Mouse (Mus musculus) inflammation-experienced regulatory T-cells, adult 6 months (primary cell): Measurements from ENCODE around the gene Jund. TPM values are rescaled to one million over a fixed set of nuclear protein-coding genes. Genes with fewer than 3 reads are reported as not detected.

Experiments used
- ATAC-seq: one replicate; pipeline ENCODE4 v1.8.0; 2017
- polyA plus RNA-seq, 3 experiments: library from polyadenylated mRNA; unstranded; fragments of 100-300 nt; shearing (Covaris generic); gene quantifications; one replicate each; pipeline ENCODE4 v1.2.1; 2017

Gene Jund
- polyA plus RNA-seq, 3 experiments from 2014 or later: 13.9 to 23.2 (median 16.6) TPM

DNA sequence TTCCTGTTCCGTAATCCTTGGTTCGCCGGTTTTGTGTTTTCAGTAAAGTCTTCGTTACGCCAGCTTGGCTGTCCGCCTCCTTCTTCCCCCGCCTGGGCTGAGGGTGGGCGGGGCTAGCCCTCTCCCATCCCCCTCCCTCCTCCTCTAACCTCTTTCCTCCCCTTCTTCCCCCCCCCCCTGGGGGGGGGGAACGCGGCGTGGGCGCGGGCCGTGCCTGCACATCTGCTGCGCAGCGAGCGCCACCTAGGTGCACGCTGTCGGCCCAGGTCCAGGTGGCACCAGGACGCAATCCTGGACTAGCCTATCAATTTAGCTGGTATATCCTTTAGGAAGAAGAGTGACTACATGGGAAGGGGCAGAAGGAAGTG is 1.8 kb downstream of the Jund start:
- peak; percentile 8 for ATAC-seq

GRCm38 (mm10) chr8:70701048-70701981 is 2.6 kb downstream of the Jund start:
- no peak for ATAC-seq

DNA sequence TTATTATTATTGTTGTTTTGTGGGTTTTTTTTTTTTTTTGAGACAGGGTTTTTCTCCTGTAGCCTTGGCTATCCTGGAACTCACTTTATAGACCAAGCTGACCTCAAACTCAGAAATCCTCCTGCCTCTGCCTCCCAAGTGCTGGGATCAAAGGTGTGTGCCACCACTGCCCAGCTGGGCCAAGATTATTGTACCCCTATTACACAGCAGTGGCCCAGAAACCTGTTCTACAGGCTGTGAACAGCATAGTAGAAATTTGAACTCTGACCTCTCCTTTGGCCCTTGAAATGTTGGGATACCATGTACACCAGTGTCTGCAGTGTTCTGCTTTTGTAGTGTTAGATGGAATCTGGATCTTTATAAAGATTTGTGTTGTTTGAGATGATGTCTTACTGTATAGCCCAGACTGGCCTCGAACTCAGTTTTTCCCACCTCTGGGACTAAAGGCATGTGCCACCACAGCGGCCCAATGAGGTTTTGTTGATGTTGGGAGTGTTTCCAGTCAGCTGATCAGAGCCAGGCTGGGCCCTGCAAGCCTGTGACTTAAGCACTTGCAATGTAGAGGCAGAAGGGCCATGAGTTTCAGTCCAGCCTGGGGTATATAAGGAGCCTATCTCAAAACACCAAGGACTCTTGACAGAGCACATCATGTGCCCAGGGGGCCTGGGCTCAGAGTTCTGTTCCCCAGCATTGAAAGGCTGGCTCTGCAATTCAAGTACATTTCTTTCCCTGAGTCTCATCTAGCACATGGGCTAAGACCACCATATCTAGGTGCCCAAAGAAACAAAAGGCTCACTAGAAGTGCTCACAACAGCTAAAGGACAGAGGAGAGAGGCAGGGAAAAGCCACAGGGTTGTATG is 3.5 kb downstream of the Jund start:
- ATAC-seq: no peak

DNA sequence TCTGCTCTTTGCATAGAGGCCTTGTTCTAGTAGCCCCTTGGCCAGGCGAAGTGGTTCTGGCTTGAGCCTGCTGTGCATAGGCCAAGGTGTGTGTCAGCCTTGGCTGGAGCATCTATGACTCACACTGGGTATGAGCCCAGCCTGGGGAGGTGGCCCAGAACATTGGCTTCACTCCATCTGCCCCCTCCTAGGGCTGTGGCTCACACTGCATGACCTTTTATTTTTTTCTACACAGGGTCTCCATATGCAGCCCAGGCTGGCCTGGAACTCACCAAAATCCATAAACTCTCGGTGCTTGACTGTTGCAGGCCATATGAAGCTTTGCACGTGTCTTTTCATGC is 4.1 kb downstream of the Jund start:
- ATAC-seq: no peak

DNA sequence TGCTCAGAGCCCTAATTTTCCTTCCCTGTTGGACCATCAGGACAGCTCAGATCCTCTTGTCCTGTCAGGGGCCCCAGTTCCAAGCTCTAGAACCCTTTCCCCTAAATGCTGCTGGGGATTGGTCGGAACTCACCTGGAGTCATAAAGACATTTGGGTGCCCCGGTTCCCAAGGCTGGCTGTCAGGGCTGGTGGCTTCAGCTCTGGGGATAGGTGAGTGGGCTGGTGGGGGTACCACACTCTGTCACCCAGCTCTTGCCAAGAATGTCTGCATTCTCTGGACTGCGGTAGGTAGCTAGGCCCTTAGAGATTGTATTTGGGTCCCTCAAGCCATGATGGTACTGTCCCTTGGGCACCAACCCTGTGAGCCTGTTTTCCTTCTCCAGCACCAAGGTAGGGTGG is 4.5 kb downstream of the Jund start, which contains the start of gene Iqcn:
Gene Iqcn, plus strand, starts transcription at position 171 of the 400 bp plus-strand sequence.
- no peak for ATAC-seq

DNA sequence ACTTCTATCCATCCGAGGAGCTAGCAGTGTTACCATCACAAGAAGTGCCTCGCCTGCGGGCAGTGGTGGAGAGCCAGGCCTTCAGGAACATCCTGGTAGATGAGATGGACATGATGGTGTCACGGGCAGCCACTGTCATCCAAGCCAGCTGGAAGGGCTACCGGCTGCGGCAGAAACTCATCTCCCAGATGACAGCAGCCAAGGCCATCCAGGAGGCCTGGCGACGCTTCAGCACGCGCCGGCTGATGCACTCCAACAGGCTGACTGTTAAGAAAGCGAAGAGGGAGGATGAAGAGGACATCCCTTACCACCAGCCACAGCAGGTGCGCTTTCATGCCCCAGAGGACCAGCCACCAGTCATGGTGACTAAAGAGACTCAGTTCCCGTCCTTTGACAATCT is 9.5 kb downstream of the Jund start:
- ATAC-seq: no peak

DNA sequence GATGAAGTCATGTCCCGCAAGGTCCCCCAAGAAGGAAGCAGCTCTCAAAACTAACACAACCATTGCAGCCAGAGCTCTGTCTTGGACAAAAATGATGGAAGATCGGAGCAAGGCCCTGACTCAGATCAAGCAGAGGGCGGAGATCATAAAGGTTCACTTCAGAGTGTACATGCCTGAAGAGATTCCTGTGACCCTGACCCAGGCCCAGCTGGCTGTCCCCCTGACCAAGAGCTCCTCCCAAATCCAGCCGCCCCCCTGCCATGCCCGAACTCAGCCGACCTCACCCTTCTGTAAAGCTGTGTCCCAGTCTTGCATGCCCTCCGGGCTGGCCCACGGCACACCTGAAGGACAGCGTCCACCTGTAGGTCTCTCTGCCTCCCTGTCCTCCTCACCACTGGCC is 11.0 kb downstream of the Jund start:
- no peak for ATAC-seq

- no peak for ATAC-seq
Observed at GRCm38 (mm10) chr8:70710296-70710695, 11.5 kb downstream of the Jund start.

DNA sequence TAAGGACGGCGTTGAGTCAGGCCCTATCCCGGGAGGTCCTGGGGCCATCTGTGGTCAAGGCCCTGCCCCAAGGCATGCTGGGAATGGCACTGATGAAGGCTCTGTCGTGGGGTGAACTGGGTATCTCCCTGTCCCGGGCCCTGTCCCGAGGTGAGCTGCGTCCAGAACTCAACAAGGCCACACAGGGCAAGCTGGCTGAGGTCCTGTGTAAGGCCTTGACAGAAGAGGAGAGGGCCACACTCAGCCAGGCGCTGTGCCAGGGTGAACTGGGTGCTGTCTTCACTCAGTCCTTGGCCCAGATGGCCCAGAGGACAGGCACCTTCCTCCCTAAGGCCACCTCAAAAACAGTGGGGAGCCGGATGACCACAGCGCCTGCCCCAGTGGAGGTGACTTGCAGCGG is 12.3 kb downstream of the Jund start:
- no peak for ATAC-seq

- ATAC-seq: no peak
Observed at GRCm38 (mm10) chr8:70713991-70714390, 15.2 kb downstream of the Jund start.

DNA sequence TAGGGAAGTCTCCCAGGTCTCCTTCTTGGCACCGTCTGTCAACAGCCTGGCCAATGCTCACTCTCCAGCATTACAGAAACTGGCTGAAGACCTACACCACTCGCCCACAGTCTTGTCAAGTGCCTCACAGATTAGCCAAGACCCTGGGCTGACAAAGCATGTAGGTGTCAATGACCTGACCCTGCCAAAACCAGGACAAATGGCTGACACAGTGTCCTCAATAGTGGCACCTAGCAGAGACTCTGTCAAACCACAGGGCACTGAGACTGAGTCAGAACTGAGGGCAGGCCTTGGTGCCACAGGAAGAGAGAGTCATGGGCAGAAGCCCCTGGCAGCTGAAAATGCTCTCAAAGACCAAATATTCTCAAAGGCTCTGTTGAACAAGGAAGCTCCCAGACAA is 16.3 kb downstream of the Jund start:
- ATAC-seq: no peak

- no peak for ATAC-seq
Observed at GRCm38 (mm10) chr8:70716521-70717400, 18.0 kb downstream of the Jund start.

DNA sequence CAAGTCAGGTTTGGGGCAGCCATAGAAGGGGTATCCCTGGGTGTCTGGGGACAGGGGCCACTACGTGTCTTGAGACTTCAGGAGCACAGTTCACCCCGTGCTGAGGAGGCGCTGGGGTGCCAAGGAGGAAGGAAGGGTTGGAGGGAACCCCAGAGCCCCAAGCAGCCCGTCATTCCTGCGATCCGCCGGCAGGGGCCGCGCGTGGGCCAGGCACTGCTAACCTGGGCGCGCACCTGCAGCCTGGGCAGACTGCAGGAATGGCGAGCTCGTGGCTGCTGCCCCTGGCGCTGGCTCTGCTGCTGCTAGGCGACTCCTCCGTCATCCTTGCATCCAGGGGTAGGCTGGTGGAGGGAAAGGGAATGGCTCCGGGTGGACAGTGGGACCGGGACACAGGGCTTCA is 19.5 kb downstream of the Jund start, which contains the start of gene Gm3336:
Gene Gm3336, plus strand, starts transcription at position 247 of the 400 bp plus-strand sequence.
- ATAC-seq: peak; percentile 77

DNA sequence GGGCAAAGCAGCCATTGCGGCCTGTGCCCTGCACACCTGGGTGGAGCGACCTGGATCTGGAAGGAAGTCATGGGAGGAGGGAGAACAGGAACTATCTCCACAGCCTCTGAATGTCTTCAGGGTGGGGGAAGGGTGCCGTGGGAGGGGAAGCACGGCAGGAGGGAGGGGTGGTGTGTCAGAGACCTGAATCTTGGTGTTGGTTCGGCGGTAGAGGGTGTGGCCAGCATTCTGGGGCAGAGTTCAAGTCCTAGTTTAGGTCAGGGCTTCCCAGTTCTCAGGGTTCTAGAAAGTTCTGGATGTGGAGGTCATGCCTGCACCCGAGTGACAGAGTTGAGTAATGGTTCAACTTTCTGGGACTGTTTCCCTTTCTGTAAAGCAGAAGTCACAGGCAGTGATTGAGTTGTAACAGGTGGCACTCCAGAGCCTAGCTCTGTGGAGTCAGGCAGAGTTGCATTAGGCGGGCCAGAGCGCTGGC is 21.1 kb downstream of the Jund start:
- no peak for ATAC-seq

DNA sequence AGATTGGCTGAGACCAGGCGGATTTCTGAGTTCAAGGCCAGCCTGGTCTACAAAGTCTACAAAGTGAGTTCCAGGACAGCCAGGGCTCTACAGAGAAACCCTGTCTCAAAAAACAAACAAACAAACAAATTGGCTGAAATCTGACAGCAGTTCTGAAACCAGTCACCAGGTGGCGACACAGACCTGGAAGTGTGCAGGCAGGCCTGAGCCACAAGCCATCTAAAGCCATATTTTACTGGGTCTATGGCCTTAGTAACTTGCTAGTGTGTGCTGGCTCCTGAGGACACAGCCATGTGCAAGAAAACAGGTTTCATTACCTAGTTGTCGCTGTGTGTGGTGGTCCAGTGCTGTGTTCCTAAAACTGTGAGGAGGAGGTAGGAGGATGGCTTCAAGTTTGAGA is 22.0 kb downstream of the Jund start:
- no peak for ATAC-seq

- ATAC-seq: no peak
Observed at GRCm38 (mm10) chr8:70721601-70722000, 22.9 kb downstream of the Jund start.

GRCm38 (mm10) chr8:70723486-70724210 is 24.9 kb downstream of the Jund start, which contains the start of gene Pde4c:
Gene Pde4c (plus strand): TSS chr8:70723720.
- no peak for ATAC-seq

- no peak for ATAC-seq
Observed at GRCm38 (mm10) chr8:70724216-70724615, 25.5 kb downstream of the Jund start.

GRCm38 (mm10) chr8:70725792-70726447 is 27.2 kb downstream of the Jund start:
- no peak for ATAC-seq

- no peak for ATAC-seq
Observed at GRCm38 (mm10) chr8:70726721-70727120, 28.0 kb downstream of the Jund start.
